Mouse (Mus musculus) neural tube, embryonic 11.5 days (tissue): ENCODE data around the gene Mrpl52. TPM values are rescaled to one million over a fixed set of nuclear protein-coding genes. Genes with fewer than 3 reads are reported as not detected.
A peak's percentile ranks its signal among the peaks of the same experiment; 100 is the strongest.

Experiments used
- ATAC-seq: fragments of 200-750 bp; cut with Nextera tagmentation; 2 replicates; pipeline ENCODE4 v1.8.0; 2017; ENCODE audit warnings: moderate number of reproducible peaks, mild to moderate bottlenecking, moderate TSS enrichment, moderate library complexity; ENCODE audit not compliant: insufficient read depth, low FRiP score, low TSS enrichment
- DNase-seq: peaks from one replicate; pipeline ENCODE4 v3.0.0-alpha.2; 2015; ENCODE audit warnings: low spot score
- H3K27ac ChIP-seq: fragments of 300-500 bp; sonication (generic); 2 replicates; pipeline ENCODE4 v1.5.1; 2014; ENCODE audit warnings: low read depth, mild to moderate bottlenecking, low read length
- H3K27me3 ChIP-seq: fragments of 300-500 bp; sonication (generic); 2 replicates; pipeline ENCODE4 v1.6.1; 2014; ENCODE audit warnings: mild to moderate bottlenecking, low read length, mixed read lengths; ENCODE audit not compliant: control insufficient read depth, insufficient read depth
- H3K36me3 ChIP-seq: fragments of 300-500 bp; sonication (generic); 2 replicates; pipeline ENCODE4 v1.6.1; 2014; ENCODE audit warnings: mild to moderate bottlenecking, low read length, moderate library complexity, mixed read lengths; ENCODE audit not compliant: control insufficient read depth, insufficient read depth
- H3K4me1 ChIP-seq: fragments of 300-500 bp; sonication (generic); 2 replicates; pipeline ENCODE4 v1.6.1; 2014; ENCODE audit warnings: low read length, mixed read lengths; ENCODE audit not compliant: control insufficient read depth, insufficient read depth
- H3K4me2 ChIP-seq: fragments of 300-500 bp; sonication (generic); 2 replicates; pipeline ENCODE4 v1.6.1; 2014; ENCODE audit warnings: low read depth, mild to moderate bottlenecking, moderate library complexity
- H3K4me3 ChIP-seq: fragments of 300-500 bp; sonication (generic); 2 replicates; pipeline ENCODE4 v1.5.1; 2014; ENCODE audit warnings: low read depth, low read length
- H3K9ac ChIP-seq: fragments of 300-500 bp; sonication (generic); 2 replicates; pipeline ENCODE4 v1.6.1; 2014; ENCODE audit warnings: mild to moderate bottlenecking, low read length
- H3K9me3 ChIP-seq: fragments of 300-500 bp; sonication (generic); 2 replicates; pipeline ENCODE4 v1.6.1; 2016; ENCODE audit warnings: low read length; ENCODE audit not compliant: control insufficient read depth
- WGBS: fragments of 180-500 bp; shearing (Covaris S2); extraction: QIAGEN DNeasy Blood & Tissue Kit; methylation state at CpG from one replicate; pipeline ENCODE4 v1.1.7; 2014; 5-methylcytosine and 5-hydroxymethylcytosine counted together
- polyA plus RNA-seq: library from polyadenylated mRNA; unstranded; fragments of >200 nt; fragmentation: Nextera tagmentation; extraction: Ambion mirVana; gene quantifications from 2 replicates; pipeline ENCODE4 v1.2.1, GENCODE M21; 2014

The Mrpl52 gene
- polyA plus RNA-seq, 1 experiment from 2014 or later, result 190 TPM

DNA sequence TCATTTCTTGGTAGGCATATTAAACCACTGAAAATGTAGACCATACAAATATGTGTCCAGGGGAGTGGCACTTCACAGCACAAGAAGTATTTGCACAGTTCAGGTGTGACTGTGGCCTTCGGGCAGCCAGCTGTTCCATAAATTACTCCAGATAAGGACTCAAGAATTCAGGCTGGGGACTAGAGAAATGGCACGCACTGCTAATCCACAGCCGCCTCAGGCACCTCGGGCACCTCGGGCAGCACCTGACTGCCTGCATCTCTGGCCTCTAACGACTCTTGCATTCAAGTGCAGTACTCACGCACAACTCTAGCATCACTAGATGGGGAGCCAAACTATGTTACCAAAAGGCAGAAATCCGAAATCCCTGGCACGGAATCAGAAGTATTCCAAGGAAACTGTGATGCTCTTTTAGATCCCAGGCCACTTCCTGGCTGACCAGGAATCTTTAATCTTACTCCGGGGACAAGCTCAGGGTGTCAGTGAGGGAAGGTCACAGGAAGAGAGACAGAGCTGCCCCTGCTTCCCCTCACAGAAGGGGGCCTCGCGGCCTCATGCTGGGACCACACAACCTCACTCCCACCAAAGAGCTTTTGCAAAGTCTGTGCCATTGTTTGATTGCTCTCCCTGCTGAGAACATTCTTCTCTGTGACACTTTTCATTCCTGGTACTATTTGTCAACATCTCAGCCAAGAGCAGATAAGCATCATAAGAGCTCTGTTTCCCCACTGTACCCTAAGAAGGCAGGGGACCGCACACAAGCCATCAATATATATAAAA lies 11.3 kb upstream of the Mrpl52 start:
- H3K9ac ChIP-seq, result no peak overlapping the region
- H3K27me3 ChIP-seq, result 0 out of 2 replicates have a peak, but pooled peaks cover 6% of the 10 kb centered on the region
- DNase-seq, result no peak

DNA sequence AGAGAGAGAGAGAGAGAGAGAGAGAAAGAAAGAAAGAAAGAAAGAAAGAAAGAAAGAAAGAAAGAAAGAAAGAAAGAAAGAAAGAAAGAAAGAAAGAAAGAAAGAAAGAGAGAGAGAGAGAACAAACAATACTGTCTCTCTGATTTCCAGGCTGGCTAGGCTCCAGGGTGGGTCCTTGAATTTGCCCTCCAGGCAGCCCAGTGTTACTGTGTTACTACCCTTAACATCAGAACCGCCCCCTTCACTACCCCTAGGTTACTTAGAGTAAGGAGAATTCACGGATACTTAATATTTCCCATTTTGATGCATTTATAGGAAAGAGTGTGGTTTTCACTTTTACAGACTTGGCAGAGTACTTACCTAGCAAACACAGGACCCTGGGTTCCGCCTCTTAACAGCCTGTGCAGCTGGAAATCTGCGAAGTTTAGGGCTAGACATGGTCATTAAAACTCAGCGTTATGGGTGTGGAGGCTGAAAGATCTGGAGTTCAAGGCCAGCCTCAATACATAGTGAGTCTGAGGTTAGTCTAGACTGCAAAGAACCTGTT lies 10.4 kb upstream of the Mrpl52 start:
- Histone ChIP-seq H3K4me3 (no peak overlapping the region), H3K4me1 (peaks cover 2% of the 10 kb centered on the region), H3K27me3 (0 out of 2 replicates have a peak, but pooled peaks cover 6% of the 10 kb centered on the region), H3K9me3 (no peaks in the 10 kb centered on the region), H3K27ac (no peak overlapping the region), H3K36me3 (no peaks in the 10 kb centered on the region), H3K9ac (no peak overlapping the region), H3K4me2 (no peak overlapping the region)
- DNase-seq (no peak), ATAC-seq (no peak)
- 28% methylated on average over 5 of the region's 5 CpGs for WGBS

More for the DNA sequence above, 11.3 kb upstream of the Mrpl52 start:
- H3K4me3 ChIP-seq, result no peak overlapping the region
- H3K4me1 ChIP-seq, result peaks cover 2% of the 10 kb centered on the region
- no peak overlapping the region for H3K4me2 ChIP-seq
- 8% methylated on average over 13 of the region's 13 CpGs for WGBS
- no peaks in the 10 kb centered on the region for H3K9me3 ChIP-seq
- no peak for ATAC-seq
- H3K36me3 ChIP-seq, result no peaks in the 10 kb centered on the region
- no peak overlapping the region for H3K27ac ChIP-seq

- Histone ChIP-seq H3K4me2 (no peak overlapping the region), H3K9ac (no peak overlapping the region), H3K27ac (no peak overlapping the region), H3K4me1 (peaks cover 2% of the 10 kb centered on the region), H3K36me3 (no peaks in the 10 kb centered on the region), H3K9me3 (no peaks in the 10 kb centered on the region), H3K27me3 (0 out of 2 replicates have a peak, but pooled peaks cover 6% of the 10 kb centered on the region), H3K4me3 (no peak overlapping the region)
- DNase-seq, result no peak
- 70% methylated on average over 4 of the region's 4 CpGs for WGBS
- ATAC-seq, result no peak
These were observed 9.9 kb upstream of the Mrpl52 start for GRCm38 (mm10) chr14:54416830-54417229.

DNA sequence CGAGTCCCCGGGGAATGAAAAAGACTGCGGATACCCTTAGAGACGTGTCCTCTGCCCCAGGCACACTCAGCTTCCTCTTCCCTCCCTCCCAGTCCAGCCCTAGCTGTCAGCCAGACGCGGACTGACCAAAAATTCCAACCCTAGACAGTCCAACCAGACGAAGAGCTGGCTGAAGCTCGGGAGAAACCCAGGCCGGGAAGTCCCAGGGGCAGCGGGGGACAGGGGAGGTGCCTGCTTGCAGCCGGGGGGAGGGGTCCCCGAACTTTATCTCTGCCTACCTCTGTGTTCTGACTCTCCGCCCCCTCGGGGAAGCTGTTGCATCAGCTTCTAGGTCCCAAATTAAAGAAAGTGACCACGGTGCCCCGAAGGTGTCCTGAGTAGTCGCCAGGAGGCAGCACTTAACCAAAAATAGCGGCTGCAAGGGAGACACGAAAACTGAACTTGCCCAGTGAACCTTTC lies 9.1 kb upstream of the Mrpl52 start, which contains the start of gene Slc7a7:
Gene Slc7a7, minus strand, starts transcription at position 158 of the 459 bp plus-strand sequence.
- Histone ChIP-seq H3K27me3 (0 out of 2 replicates have a peak, but pooled peaks cover 6% of the 10 kb centered on the region), H3K27ac (no peak within 1 kb of the TSS), H3K4me3 (no peak within 1 kb of the TSS), H3K9ac (no peak within 1 kb of the TSS), H3K36me3 (no peaks in the 10 kb centered on the region), H3K4me1 (peaks cover 2% of the 10 kb centered on the region), H3K9me3 (no peaks in the 10 kb centered on the region), H3K4me2 (0 out of 2 replicates have a peak within 1 kb of the TSS, but pooled peaks have one; percentile 21)
- DNase-seq (peak; percentile 40), ATAC-seq (no peak)
- WGBS, result 4% methylated on average over 19 of the region's 19 CpGs

DNA sequence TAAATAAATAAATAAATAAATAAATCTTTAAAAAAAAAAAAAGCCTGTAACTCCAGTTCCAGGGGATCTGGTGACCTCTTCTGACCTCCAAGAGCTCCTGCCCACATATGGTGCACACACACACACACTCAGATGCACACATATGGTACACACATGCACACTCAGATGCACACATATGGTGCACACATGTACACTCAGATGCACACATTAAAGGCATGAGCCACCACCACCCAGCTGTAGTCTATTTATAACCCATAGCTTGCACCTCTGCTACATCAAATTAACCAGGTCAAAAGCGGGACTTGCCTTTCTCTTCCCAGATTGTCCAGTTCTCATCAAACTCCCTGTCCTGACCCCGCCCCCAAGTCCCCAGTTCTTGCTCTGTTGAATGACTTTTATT lies 5.7 kb upstream of the Mrpl52 start:
- Histone ChIP-seq H3K9ac (no peak overlapping the region), H3K27ac (no peak overlapping the region), H3K4me1 (peaks cover 2% of the 10 kb centered on the region), H3K36me3 (no peaks in the 10 kb centered on the region), H3K9me3 (no peaks in the 10 kb centered on the region), H3K27me3 (0 out of 2 replicates have a peak, but pooled peaks cover 6% of the 10 kb centered on the region), H3K4me3 (no peak overlapping the region), H3K4me2 (no peak overlapping the region)
- no peak for DNase-seq
- no peak for ATAC-seq
- WGBS, result 79% methylated on average over 2 of the region's 2 CpGs

DNA sequence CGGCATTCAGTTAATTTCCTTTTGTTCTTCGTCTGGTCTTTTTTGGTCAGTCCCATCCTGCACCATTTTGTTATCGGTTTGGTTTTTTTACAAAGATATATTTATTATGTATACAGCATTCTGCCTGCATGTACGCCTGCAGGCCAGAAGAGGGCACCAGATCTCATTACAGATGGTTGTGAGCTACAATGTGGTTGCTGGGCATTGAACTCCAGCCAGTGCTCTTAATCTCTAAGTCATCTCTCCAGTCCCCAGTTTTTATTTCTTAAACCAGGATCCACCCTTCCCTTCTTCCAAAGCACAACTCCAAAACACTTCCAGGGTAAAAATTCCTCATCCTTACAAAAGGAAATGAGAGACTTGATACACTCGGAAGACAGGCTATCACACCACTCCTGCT lies 3.3 kb upstream of the Mrpl52 start:
- Histone ChIP-seq H3K9ac (no peak overlapping the region), H3K36me3 (no peaks in the 10 kb centered on the region), H3K4me3 (no peak overlapping the region), H3K27me3 (no peaks in the 10 kb centered on the region), H3K4me2 (no peak overlapping the region), H3K27ac (no peak overlapping the region), H3K4me1 (peaks cover 7% of the 10 kb centered on the region; the same call in 1 of the 2 replicates), H3K9me3 (no peaks in the 10 kb centered on the region)
- DNase-seq, result no peak
- 57% methylated on average over 5 of the region's 5 CpGs for WGBS
- ATAC-seq, result no peak

GRCm38 (mm10) chr14:54424634-54425033 lies 2.1 kb upstream of the Mrpl52 start:
- Histone ChIP-seq H3K27ac (no peak overlapping the region), H3K36me3 (no peaks in the 10 kb centered on the region), H3K9me3 (no peaks in the 10 kb centered on the region), H3K4me3 (no peak overlapping the region), H3K9ac (no peak overlapping the region), H3K4me2 (no peak overlapping the region), H3K27me3 (no peaks in the 10 kb centered on the region), H3K4me1 (peaks cover 7% of the 10 kb centered on the region; the same call in 1 of the 2 replicates)
- ATAC-seq (no peak), DNase-seq (no peak)
- 96% methylated on average over 1 of the region's 1 CpGs for WGBS

DNA sequence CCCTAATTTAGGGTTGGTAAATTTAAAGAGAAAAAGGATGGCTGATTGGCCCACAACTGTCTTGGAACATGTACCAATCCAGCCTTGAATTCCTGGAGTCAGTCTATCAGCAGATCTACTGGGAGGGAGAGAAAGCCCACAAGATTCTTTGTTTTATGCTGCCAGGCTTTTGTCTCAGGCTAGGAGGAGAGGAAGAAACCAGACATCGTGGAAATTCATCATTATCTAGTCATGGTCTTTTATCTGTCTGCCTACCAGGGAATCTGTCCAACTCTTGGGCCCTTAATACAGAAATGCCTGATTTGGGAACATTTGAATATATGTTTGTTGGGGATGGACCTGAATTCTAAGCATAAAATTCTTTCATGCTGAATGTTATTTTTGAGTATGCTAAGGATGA lies 1.2 kb upstream of the Mrpl52 start:
- Histone ChIP-seq H3K4me3 (no peak overlapping the region), H3K27me3 (no peaks in the 10 kb centered on the region), H3K9ac (no peak overlapping the region), H3K36me3 (no peaks in the 10 kb centered on the region), H3K4me2 (peak overlapping the region; percentile 48), H3K4me1 (peaks cover 13% of the 10 kb centered on the region), H3K27ac (no peak overlapping the region), H3K9me3 (no peaks in the 10 kb centered on the region)
- DNase-seq (no peak), ATAC-seq (no peak)
- WGBS, result 92% methylated on average over 1 of the region's 1 CpGs
